In genomic region chr7:6851717-6852503, GRCm38 (mm10) we compare ENCODE assay signal across 11 mouse cellular contexts.
DNase-seq lines count a peak whose midpoint lies in the region; ATAC-seq lines count a peak whose summit lies in the region.
"Had no signal": no experiment of that assay in that cellular context is flagged by ENCODE, and none has a peak within 500 bp of the region (broad histone marks: within the 10 kb centered on the region; RNA-seq: fewer than 3 reads in every experiment).

No protein-coding gene starts in this region.

- H3K4me2 ChIP-seq in lung, embryonic 15.5 days, result no peak overlapping the region
- H3K4me2 ChIP-seq in forebrain, embryonic 12.5 days, result 0 out of 2 replicates have a peak overlapping the region, but pooled peaks have one; percentile 8
- H3K4me2 ChIP-seq in heart, embryonic 12.5 days, result no peak overlapping the region

- peak; percentile 59; the same call in 1 of the 2 replicates for ATAC-seq in lung, embryonic 15.5 days (ENCODE audit: borderline replicate concordance, extremely low read depth, low FRiP score, low TSS enrichment)
- ATAC-seq in forebrain, embryonic 12.5 days (ENCODE audit: low FRiP score), result peak; percentile 93
- no peak for ATAC-seq in heart, embryonic 12.5 days (ENCODE audit: insufficient number of reproducible peaks, low FRiP score)

- WGBS in lung, embryonic 15.5 days, result 19% methylated on average over 5 of the region's 5 CpGs
- 26% methylated on average over 5 of the region's 5 CpGs for WGBS in forebrain, embryonic 12.5 days
- 35% methylated on average over 5 of the region's 5 CpGs for WGBS in heart, embryonic 12.5 days

- H3K36me3 ChIP-seq in lung, embryonic 15.5 days, result no peaks in the 10 kb centered on the region
- no peaks in the 10 kb centered on the region for H3K36me3 ChIP-seq in forebrain, embryonic 12.5 days (replicated peaks)
- no peaks in the 10 kb centered on the region for H3K36me3 ChIP-seq in heart, embryonic 12.5 days
- H3K36me3 ChIP-seq: G1E had no signal

- DNase-seq in lung, postnatal 36 days, result no peak
- peak; percentile 52 to 53 for DNase-seq in kidney, postnatal 4 days
- DNase-seq in retina, postnatal 1 day, result peak; percentile 58
- no peak for DNase-seq in gastrocnemius, postnatal 4 days (ENCODE audit: low spot score in 2 of 2)
- no peak for DNase-seq in lung, postnatal 14 days
- DNase-seq: cerebellum, adult 18-20 months; heart, adult 2 months had no signal

- H3K27ac ChIP-seq in lung, embryonic 15.5 days, result no peak overlapping the region
- H3K27ac ChIP-seq in forebrain, embryonic 12.5 days, result peak overlapping the region; percentile 50; the same call in 1 of the 2 replicates
- H3K27ac ChIP-seq in heart, embryonic 12.5 days (ENCODE audit: poor library complexity, severe bottlenecking), result no peak overlapping the region
- H3K27ac ChIP-seq: heart, adult 2 months had no signal

- peaks cover 10% of the 10 kb centered on the region for H3K4me1 ChIP-seq in lung, embryonic 15.5 days
- peaks cover 16% of the 10 kb centered on the region for H3K4me1 ChIP-seq in forebrain, embryonic 12.5 days
- peaks cover 12% of the 10 kb centered on the region; the same call in 1 of the 2 replicates for H3K4me1 ChIP-seq in heart, embryonic 12.5 days (replicated peaks)

- H3K9me3 ChIP-seq in lung, embryonic 15.5 days, result no peaks in the 10 kb centered on the region
- H3K9me3 ChIP-seq in forebrain, embryonic 12.5 days, result no peaks in the 10 kb centered on the region
- H3K9me3 ChIP-seq in heart, embryonic 12.5 days (replicated peaks), result no peaks in the 10 kb centered on the region
- H3K9me3 ChIP-seq: G1E had no signal

- no peak overlapping the region for H3K9ac ChIP-seq in lung, embryonic 15.5 days
- no peak overlapping the region for H3K9ac ChIP-seq in forebrain, embryonic 12.5 days
- H3K9ac ChIP-seq in heart, embryonic 12.5 days, result no peak overlapping the region

- H3K27me3 ChIP-seq in lung, embryonic 15.5 days, result no peaks in the 10 kb centered on the region
- H3K27me3 ChIP-seq in forebrain, embryonic 12.5 days, result no peaks in the 10 kb centered on the region
- H3K27me3 ChIP-seq in heart, embryonic 12.5 days (replicated peaks), result no peaks in the 10 kb centered on the region

- no peak overlapping the region for H3K4me3 ChIP-seq in lung, embryonic 15.5 days
- no peak overlapping the region for H3K4me3 ChIP-seq in forebrain, embryonic 12.5 days (replicated peaks)
- no peak overlapping the region for H3K4me3 ChIP-seq in heart, embryonic 12.5 days
- H3K4me3 ChIP-seq: heart, adult 2 months had no signal

Comparison
In these comparisons a context has a peak if more than half of its experiments do, and no peak if none do; other contexts are left out.
1. DNase-seq: peak in kidney, postnatal 4 days (2 of 2) and retina, postnatal 1 day (single experiment); none in lung, postnatal 36 days (single experiment), gastrocnemius, postnatal 4 days (0 of 2) and lung, postnatal 14 days (single experiment).